Comparison of ENCODE assay signal across 10 mouse cellular contexts in the genomic region with DNA sequence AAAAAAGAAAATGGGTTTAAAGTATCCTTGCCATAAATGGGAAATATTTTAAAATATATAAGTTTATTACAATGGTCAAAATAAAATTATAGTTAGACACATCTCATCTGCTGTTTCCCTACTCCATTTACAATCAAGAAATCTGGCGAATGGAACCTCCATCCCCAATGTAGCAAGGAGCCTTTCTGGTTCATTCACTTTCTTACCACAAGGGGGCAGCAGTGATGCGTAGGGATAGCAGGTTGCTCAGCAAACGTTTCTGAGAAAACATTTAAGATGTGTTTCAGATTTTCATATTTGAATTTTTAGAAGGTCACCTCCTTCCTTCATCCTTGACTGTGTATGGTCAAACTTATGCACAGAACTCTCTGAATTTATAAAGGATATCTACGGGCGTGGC. TPM values are rescaled to one million over a fixed set of nuclear protein-coding genes. Genes with fewer than 3 reads are reported as not detected.
A peak's percentile ranks its signal among the peaks of the same experiment; 100 is the strongest.
DNase-seq lines count a peak whose midpoint lies in the region; ATAC-seq and TF ChIP-seq lines count a peak whose summit lies in the region.
"Had no signal": no experiment of that assay in that cellular context is flagged by ENCODE, and none has a peak within 500 bp of the region (broad histone marks: within the 10 kb centered on the region; RNA-seq: fewer than 3 reads in every experiment).

No protein-coding gene starts in this region.

- no peaks in the 10 kb centered on the region for H3K9me3 ChIP-seq in hindbrain, embryonic 11.5 days (ENCODE audit: control insufficient read depth, low read length)
- H3K9me3 ChIP-seq in hindbrain, embryonic 13.5 days, result no peaks in the 10 kb centered on the region
- no peaks in the 10 kb centered on the region for H3K9me3 ChIP-seq in ES-E14 (ENCODE audit: control insufficient read depth, insufficient read depth, low read depth, low read length)
- H3K9me3 ChIP-seq: embryonic facial prominence, embryonic 13.5 days; lung, embryonic 15.5 days had no signal

- H3K27ac ChIP-seq in hindbrain, embryonic 11.5 days (ENCODE audit: low read depth, low read length), result no peak overlapping the region
- no peak overlapping the region for H3K27ac ChIP-seq in hindbrain, embryonic 13.5 days
- no peak overlapping the region for H3K27ac ChIP-seq in ES-E14 (ENCODE audit: insufficient read depth, low read depth, low read length, poor library complexity, severe bottlenecking)
- H3K27ac ChIP-seq: embryonic facial prominence, embryonic 13.5 days; lung, embryonic 15.5 days had no signal

- no peaks in the 10 kb centered on the region for H3K4me1 ChIP-seq in hindbrain, embryonic 11.5 days (replicated peaks; ENCODE audit: control insufficient read depth, insufficient read depth, low read length)
- H3K4me1 ChIP-seq in hindbrain, embryonic 13.5 days (replicated peaks), result no peaks in the 10 kb centered on the region
- no peaks in the 10 kb centered on the region for H3K4me1 ChIP-seq in ES-E14 (ENCODE audit: control insufficient read depth in 2 of 2, insufficient read depth in 2 of 2, low read length in 2 of 2, poor library complexity in 1 of 2)
- H3K4me1 ChIP-seq: embryonic facial prominence, embryonic 13.5 days; lung, embryonic 15.5 days had no signal

- 44% methylated on average over 5 of the region's 5 CpGs for WGBS in hindbrain, embryonic 11.5 days
- 39% methylated on average over 5 of the region's 5 CpGs for WGBS in hindbrain, embryonic 13.5 days

- intact Hi-C loops in left cerebral cortex, postnatal 10 days (cut with DNase I), result loop anchor here (5.0 kb wide), 1 partner anchor 525 kb away; no protein-coding TSS in a partner anchor

- H3K27me3 ChIP-seq in hindbrain, embryonic 11.5 days (ENCODE audit: control insufficient read depth, insufficient read depth, low read length), result no peaks in the 10 kb centered on the region
- H3K27me3 ChIP-seq in hindbrain, embryonic 13.5 days, result no peaks in the 10 kb centered on the region
- H3K27me3 ChIP-seq: embryonic facial prominence, embryonic 13.5 days; lung, embryonic 15.5 days had no signal

- DNase-seq in hindbrain, embryonic 11.5 days (ENCODE audit: low spot score), result peak; percentile 86
- peak; percentile 60 for DNase-seq in ES-E14 (ENCODE audit: low read depth, low spot score)
- DNase-seq in cerebellum, adult 11-12 months, result peak; percentile 5
- peak; percentile 72 for DNase-seq in forelimb bud, embryonic 11.5 days (ENCODE audit: low read depth, low spot score)
- peak; percentile 54 to 57 for DNase-seq in left cerebral cortex, postnatal 10 days (ENCODE audit: extremely low spot score in 1 of 2, low spot score in 2 of 2)
- DNase-seq in thymus, postnatal 4 days, result peak; percentile 74

- no peak for ATAC-seq in hindbrain, embryonic 11.5 days (ENCODE audit: low FRiP score)
- no peak for ATAC-seq in hindbrain, embryonic 13.5 days (ENCODE audit: low FRiP score)
- ATAC-seq in neutrophil, adult 5-6 weeks (ENCODE audit: extremely low read depth, insufficient number of reproducible peaks, low FRiP score, poor library complexity, severe bottlenecking), result peak; percentile 40; the same call in 1 of the 2 replicates

- H3K4me3 ChIP-seq in hindbrain, embryonic 11.5 days (ENCODE audit: low read depth, low read length), result no peak overlapping the region
- H3K4me3 ChIP-seq in hindbrain, embryonic 13.5 days, result no peak overlapping the region
- no peak overlapping the region for H3K4me3 ChIP-seq in ES-E14 (ENCODE audit: insufficient read depth in 1 of 2, low read depth in 1 of 2, low read length in 2 of 2, poor library complexity in 1 of 2, severe bottlenecking in 1 of 2)
- H3K4me3 ChIP-seq: embryonic facial prominence, embryonic 13.5 days; lung, embryonic 15.5 days had no signal

- no peaks in the 10 kb centered on the region for H3K36me3 ChIP-seq in hindbrain, embryonic 11.5 days (ENCODE audit: control insufficient read depth, insufficient read depth, low read length)
- H3K36me3 ChIP-seq in hindbrain, embryonic 13.5 days, result no peaks in the 10 kb centered on the region
- H3K36me3 ChIP-seq in ES-E14 (ENCODE audit: control insufficient read depth, insufficient read depth, low read length, poor library complexity, severe bottlenecking), result no peaks in the 10 kb centered on the region
- H3K36me3 ChIP-seq: embryonic facial prominence, embryonic 13.5 days had no signal

- H3K9ac ChIP-seq in hindbrain, embryonic 11.5 days (ENCODE audit: low read depth, low read length), result no peak overlapping the region
- H3K9ac ChIP-seq in hindbrain, embryonic 13.5 days, result no peak overlapping the region
- no peak overlapping the region for H3K9ac ChIP-seq in ES-E14 (ENCODE audit: insufficient read depth, low read depth, low read length, poor library complexity, severe bottlenecking)
- H3K9ac ChIP-seq: embryonic facial prominence, embryonic 13.5 days; lung, embryonic 15.5 days had no signal

- H3K4me2 ChIP-seq in hindbrain, embryonic 11.5 days (replicated peaks; ENCODE audit: low read depth, low read length), result no peak overlapping the region
- H3K4me2 ChIP-seq in hindbrain, embryonic 13.5 days, result no peak overlapping the region
- H3K4me2 ChIP-seq: embryonic facial prominence, embryonic 13.5 days; lung, embryonic 15.5 days had no signal

- in situ Hi-C loops in ES-E14 (cut with MboI; ENCODE audit: low sequenced_read_pairs in 2 of 2, unreplicated experiment in 2 of 2), result no loop called here

TF ChIP-seq in ES-E14, 5 proteins besides CTCF, POLR2A, EP300 and RAD21:
- no peak for TF ChIP-seq HCFC1 (IDR thresholded peaks at IDR 0.05; ENCODE audit: borderline replicate concordance, insufficient read depth, low read length)
- peak; percentile 30; the same call in 1 of the 2 replicates for TF ChIP-seq ZC3H11A (IDR thresholded peaks at IDR 0.05; ENCODE audit: borderline replicate concordance, low read depth, low read length)

RNA-seq across cellular contexts. Expression of a gene that starts 45.1 kb away (rescaled TPM):
- polyA plus RNA-seq in hindbrain, embryonic 11.5 days (2014; fragmentation: Nextera tagmentation; extraction: Ambion mirVana), result not detected in 2 replicates
- polyA plus RNA-seq in hindbrain, embryonic 13.5 days (2015; fragmentation: Nextera tagmentation; extraction: Ambion mirVana), result not detected in 2 replicates
- total RNA-seq in ES-E14 (2012; rRNA removed), result 0.80 and 1.3 TPM in 2 replicates
- total RNA-seq in left cerebral cortex, postnatal 10 days (2021), result not detected
- not detected in 2 replicates for total RNA-seq in neutrophil, adult 5-6 weeks (2017)
- polyA plus RNA-seq: embryonic facial prominence, embryonic 13.5 days; lung, embryonic 15.5 days had no signal

Comparison
In these comparisons a context has a peak if more than half of its experiments do, and no peak if none do; other contexts are left out.
1. DNase-seq: peak in every context shown above with its lines; median percentile 86 in hindbrain, embryonic 11.5 days; 74 in thymus, postnatal 4 days; 72 in forelimb bud, embryonic 11.5 days; 60 in ES-E14; 56 in left cerebral cortex, postnatal 10 days; 5 in cerebellum, adult 11-12 months.